Mouse (Mus musculus): ENCODE measurements around the gene Pom121l2.

Pom121l2 gene

GRCm38 (mm10) chr13:21980981-21981802 lies at the start of gene Pom121l2:
Gene Pom121l2 (plus strand): TSS chr13:21981194.
- no peak for DNase-seq (ENCODE audit: low read depth in 1 of 2, low spot score in 2 of 2)

GRCm38 (mm10) chr13:21931740-21932139 lies 49.3 kb upstream of the Pom121l2 start:
- no peak for DNase-seq (ENCODE audit: low read depth in 1 of 2, low spot score in 2 of 2)

DNA sequence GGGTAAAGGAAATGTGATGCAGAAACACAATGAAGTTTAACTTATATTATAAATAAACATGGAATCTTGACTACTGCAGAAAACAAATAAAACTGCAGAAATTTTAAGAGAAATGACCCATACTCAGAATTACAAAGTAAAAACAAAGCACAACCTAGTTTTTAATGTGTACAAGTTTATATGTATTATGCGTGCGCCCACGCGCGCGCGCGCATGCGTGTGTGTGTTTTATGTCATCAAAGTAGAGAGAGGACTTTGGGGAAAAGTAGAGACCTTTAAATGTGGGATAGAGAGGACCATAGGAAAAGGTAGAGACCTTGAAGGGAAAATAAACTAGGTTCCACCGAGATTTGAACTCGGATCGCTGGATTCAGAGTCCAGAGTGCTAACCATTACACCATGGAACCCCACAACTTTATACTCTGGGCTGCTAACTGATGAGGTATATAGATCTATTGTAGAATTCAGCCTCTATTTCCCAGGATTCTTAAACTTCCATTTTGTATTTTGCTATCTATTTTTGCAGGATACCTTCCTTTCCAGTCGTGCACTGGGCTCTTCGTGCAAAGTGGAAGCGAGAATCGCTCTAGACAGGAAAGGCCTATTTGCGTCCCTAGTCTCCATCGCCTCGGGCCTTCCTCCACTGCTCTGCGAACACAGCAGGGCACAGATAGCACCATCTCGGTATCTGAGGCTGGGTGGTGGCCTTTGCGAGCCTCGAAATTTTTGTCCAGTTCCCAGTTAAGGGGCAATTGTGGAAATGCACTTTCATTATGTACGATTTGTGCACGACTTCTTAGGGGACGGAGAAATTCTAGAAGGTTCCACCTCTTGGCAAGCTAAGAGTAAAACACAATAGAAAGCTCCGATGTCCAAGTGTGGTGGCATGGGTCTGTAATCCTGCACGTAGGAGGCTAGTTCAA lies 47.1 kb upstream of the Pom121l2 start:
- no peak for DNase-seq (ENCODE audit: low read depth in 1 of 2, low spot score in 2 of 2)

GRCm38 (mm10) chr13:21934982-21935791 lies 45.8 kb upstream of the Pom121l2 start:
- peak; percentile 52 to 80 for DNase-seq (ENCODE audit: low read depth in 1 of 2, low spot score in 2 of 2)

DNA sequence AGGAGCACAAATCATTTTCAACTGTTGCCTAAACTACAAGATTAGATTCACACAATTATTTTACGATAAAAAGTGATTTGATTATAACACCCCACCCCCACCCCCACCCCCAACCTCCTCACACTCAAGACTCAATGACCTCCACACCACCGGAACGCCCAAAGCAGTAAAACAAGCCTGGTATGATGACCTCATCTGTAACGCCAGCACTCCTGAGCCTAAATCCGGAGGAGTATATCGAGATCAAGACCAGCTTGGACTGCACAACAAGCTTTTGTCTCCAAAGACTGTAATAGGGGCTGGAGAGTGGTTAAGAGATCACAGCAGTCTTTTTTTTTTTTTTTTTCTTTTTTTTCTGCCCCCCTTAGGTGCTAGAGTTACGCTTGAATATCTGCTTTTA lies 45.2 kb upstream of the Pom121l2 start:
- DNase-seq (ENCODE audit: low read depth in 1 of 2, low spot score in 2 of 2) = no peak

DNA sequence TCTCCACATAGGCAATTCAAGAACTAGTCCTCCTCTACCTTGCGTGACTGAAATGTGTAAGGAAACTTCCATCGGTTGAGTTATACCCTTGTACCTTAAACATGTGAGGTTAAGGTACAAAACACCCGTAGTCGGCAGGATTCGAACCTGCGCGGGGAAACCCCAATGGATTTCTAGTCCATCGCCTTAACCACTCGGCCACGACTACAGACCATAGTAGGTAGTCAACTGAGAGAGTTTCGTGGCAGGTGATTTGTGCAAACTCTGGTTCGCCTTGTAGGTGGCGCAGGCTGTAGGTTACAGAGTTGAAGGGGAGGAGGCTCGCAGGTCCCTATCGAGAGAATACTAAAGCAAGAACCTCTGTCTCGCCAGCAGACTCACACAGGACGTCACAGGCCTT lies 44.0 kb upstream of the Pom121l2 start:
- DNase-seq (ENCODE audit: low read depth in 1 of 2, low spot score in 2 of 2) = peak in 1 of 2 experiments; percentile 28

DNA sequence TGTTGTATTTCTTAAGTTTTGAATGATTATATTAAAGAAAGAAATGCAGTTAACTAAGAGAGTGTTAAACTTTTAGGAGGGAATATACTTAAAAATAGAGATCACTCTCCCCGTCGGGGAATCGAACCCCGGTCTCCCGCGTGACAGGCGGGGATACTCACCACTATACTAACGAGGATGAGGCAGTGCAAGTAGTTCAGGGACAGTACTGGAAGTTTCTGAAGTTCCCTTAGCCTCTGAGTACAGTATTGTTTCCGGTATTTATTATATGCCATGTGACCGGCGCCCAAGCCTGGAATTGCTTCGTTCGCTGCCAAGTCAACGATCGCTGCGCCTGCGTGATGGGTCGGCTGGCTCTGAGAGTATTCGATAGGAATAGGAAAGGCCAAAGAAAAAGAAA lies 40.8 kb upstream of the Pom121l2 start:
- DNase-seq (ENCODE audit: low read depth in 1 of 2, low spot score in 2 of 2) = peak; percentile 84 to 90

DNA sequence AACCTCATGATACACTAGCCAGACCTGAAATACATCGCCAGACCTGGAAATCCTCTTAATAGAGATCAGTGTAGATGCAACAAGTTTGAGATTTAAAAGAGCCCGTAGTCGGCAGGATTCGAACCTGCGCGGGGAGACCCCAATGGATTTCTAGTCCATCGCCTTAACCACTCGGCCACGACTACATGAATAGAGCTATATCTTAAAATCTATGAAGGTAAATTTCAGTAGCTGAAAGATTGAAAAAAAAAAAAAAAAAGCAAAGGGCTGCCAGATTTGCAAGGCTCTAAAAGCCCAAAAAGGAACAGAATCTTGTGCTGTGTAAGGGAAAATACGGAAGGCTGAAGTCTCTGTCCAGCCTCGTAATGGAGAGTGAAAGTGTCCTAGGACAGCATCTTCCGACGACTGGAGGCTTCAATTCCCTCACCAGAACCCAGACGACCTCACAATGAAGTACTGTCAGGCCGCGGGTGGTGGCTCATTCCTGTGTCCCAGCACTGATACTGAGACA lies 40.1 kb upstream of the Pom121l2 start:
- DNase-seq (ENCODE audit: low read depth in 1 of 2, low spot score in 2 of 2) = peak; percentile 54 to 77

DNA sequence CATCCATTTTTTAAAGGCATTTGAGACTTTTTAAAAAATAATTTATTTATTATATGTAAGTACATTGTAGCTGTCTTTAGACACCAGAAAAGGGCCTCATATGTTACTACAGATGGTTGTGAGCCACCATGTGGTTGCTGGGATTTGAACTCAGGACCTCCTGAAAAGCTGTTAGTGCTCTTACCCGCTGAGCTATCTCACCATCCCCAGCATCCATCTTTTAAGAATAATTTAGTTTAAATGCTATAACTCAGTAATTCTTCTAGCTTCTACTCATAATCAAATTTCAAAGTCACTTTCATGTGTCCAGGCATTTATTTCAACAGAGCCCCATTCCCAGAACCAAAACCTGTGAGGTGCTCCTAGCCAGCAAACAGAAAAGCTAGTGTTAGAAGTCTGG lies 37.4 kb upstream of the Pom121l2 start:
- DNase-seq (ENCODE audit: low read depth in 1 of 2, low spot score in 2 of 2) = no peak

GRCm38 (mm10) chr13:21944592-21944925 lies 36.4 kb upstream of the Pom121l2 start:
- DNase-seq (ENCODE audit: low read depth in 1 of 2, low spot score in 2 of 2) = no peak

DNA sequence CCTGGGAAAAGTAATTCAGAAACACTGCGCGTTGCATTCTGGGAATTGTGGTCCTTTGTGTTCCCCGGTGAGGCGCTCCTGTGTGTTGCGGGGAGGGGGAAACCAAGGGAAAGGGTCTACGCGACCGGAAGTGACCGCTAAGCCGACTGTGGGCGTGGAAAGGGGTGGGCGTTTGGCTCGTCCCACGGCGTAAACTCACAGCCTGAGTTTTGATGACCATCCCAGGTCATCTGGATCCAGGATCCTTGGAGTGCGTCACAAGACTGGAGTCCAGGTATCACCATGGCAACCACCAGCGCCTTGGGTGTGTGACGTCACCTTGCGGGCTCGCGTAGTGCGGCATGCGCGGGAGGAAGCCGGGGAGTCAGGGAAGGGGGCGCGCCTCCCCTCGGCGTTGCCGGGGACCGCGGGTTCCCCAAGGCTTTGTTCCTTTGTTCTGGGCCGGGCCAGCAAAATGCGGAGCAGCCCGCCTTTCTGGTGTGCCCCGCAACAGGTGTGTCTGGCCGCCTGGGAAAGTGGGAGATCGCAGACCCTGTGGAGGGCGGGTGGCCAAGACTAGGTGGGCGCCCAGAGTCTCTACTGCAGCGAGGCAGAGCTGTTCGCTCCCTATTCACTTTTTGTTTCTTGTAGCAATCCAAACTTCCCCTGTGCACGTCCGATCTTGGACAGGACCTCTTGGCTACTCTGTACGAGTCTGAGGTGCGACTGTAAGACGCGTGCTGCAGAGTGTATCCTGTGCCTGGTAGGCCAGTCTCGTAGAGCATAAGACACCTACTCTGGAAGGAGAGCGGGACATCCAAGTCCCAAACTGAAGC lies 35.9 kb upstream of the Pom121l2 start, which contains the start of gene Zfp184:
Gene Zfp184 (plus strand): TSS at position 169 of the 815 bp plus-strand sequence.
- peak in 1 of 2 experiments; percentile 59 for DNase-seq (ENCODE audit: low read depth in 1 of 2, low spot score in 2 of 2)

DNA sequence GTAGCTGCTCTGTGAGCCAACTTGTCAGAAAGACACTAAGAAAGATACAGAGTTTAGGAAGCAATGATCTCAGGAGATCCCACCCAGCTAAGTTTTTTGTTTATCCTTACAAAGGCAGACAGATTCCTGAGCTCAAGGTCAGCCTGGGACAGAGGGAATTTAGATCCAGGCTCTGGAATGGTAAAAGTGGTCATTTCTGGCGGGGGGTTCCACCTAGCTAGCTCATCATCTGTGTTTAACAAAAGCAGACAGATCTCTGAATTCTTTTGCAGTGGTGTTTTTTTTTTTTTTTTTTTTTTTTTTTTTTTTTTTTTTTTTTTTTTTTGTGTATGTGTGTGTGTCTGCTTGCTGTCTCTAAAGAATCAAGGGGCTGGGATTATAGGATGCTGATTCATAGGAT lies 11.7 kb upstream of the Pom121l2 start:
- no peak for DNase-seq (ENCODE audit: low read depth in 1 of 2, low spot score in 2 of 2)

- DNase-seq (ENCODE audit: low read depth in 1 of 2, low spot score in 2 of 2) = no peak
Observed at GRCm38 (mm10) chr13:21969816-21970215, 11.2 kb upstream of the Pom121l2 start.

GRCm38 (mm10) chr13:21971641-21972040 lies 9.4 kb upstream of the Pom121l2 start:
- DNase-seq (ENCODE audit: low read depth in 1 of 2, low spot score in 2 of 2) = no peak

DNA sequence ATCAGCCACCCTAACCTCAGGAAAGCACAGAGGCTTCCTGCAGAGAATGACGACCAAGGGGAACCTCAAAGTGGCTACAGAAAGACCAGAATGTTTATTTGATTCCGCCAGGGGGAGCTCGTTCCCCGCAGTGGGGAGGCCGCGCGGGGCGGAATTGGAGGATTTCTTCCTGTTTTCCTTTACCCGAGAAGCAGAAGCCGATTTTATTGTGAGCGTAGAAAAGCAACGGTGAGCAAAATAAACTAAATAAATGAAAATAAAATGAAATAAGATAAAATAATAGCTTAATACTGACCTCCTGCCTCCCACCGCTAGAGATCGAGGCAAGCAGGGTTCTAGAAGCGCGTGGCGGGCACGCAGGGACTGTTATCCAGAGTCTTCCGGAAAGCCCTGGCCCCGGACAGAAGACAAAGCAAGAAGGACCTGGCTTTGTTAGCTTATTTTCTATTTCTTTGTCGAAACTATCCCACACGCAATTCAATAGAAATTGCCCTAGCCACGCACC lies 6.7 kb upstream of the Pom121l2 start:
- DNase-seq (ENCODE audit: low read depth in 1 of 2, low spot score in 2 of 2) = peak; percentile 73 to 89

DNA sequence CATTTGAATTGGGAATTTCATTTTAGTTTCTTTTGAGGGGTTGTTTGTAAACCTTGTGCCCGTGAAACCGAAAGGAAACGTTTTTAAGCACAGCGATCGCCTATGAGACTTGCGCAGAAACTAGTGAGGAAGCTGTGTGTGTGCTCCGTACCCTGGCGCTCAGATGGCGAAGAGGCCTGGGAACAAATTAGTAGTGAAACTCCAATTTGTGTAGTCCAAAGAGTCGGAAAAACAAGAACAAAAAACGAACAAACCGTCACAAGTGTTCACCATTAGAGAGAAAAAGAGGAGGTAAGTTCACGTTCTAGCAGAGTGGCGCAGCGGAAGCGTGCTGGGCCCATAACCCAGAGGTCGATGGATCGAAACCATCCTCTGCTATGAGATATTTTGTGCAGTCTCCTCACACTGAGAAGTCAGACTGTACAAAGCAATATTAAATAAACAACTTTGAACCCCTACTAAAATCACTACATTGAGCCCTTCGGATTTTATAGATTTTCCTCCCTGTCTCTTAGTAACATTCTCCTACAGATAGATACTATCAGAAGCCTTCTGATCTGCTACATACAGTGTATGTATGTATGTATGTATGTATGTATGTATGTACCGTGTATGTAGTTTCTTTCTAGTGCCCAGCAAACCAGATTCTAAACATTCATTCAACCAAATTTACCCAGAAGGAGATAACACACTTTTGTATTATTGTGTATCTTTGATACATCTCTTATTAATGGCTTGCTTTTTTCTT lies 6.1 kb upstream of the Pom121l2 start:
- peak; percentile 30 to 66 for DNase-seq (ENCODE audit: low read depth in 1 of 2, low spot score in 2 of 2)

GRCm38 (mm10) chr13:21981803-21982193 lies 804 bp downstream of the Pom121l2 start:
- no peak for DNase-seq (ENCODE audit: low read depth in 1 of 2, low spot score in 2 of 2)

GRCm38 (mm10) chr13:21984486-21984885 lies 3.5 kb downstream of the Pom121l2 start:
- no peak for DNase-seq (ENCODE audit: low read depth in 1 of 2, low spot score in 2 of 2)

GRCm38 (mm10) chr13:21992550-21992949 lies 11.6 kb downstream of the Pom121l2 start:
- no peak for DNase-seq (ENCODE audit: low read depth in 1 of 2, low spot score in 2 of 2)
